Mouse (Mus musculus) olfactory bulb, adult 2 months (tissue): Measurements from ENCODE around the gene Atp2b4. TPM values are rescaled to one million over a fixed set of nuclear protein-coding genes. Genes with fewer than 3 reads are reported as not detected.

Experiments used
- H3K27ac ChIP-seq: fragments of 200-500 bp; 2 replicates; pipeline ENCODE4 v1.5.1; 2012; ENCODE audit warnings: low read depth, low read length; ENCODE audit not compliant: insufficient read depth
- H3K4me1 ChIP-seq: fragments of 200-500 bp; 2 replicates; pipeline ENCODE4 v1.6.1; 2012; ENCODE audit warnings: low read length; ENCODE audit not compliant: control insufficient read depth, insufficient read depth
- H3K4me3 ChIP-seq: fragments of 200-500 bp; 2 replicates; pipeline ENCODE4 v1.5.1; 2012; ENCODE audit warnings: mild to moderate bottlenecking, low read depth, low read length, moderate library complexity; ENCODE audit not compliant: insufficient read depth
- CTCF ChIP-seq: fragments of 200-500 bp; IDR thresholded peaks from 2 replicates; pipeline ENCODE4 v1.5.1; 2012; ENCODE audit warnings: low read depth, mild to moderate bottlenecking, low read length, moderate library complexity; ENCODE audit not compliant: insufficient read depth
- POLR2A ChIP-seq: fragments of 200-500 bp; IDR thresholded peaks from 2 replicates; pipeline ENCODE4 v1.6.1; 2012; ENCODE audit warnings: mild to moderate bottlenecking, low read depth, low read length, moderate library complexity; ENCODE audit not compliant: insufficient read depth
- WGBS: fragments of 180-500 bp; shearing (Covaris S2); methylation state at CpG from one replicate; pipeline ENCODE4 v1.1.7; 2018; 5-methylcytosine and 5-hydroxymethylcytosine counted together
- polyA plus RNA-seq: library from polyadenylated mRNA; stranded (reverse); fragments of >200 nt; gene quantifications from 2 replicates; pipeline ENCODE4 v1.2.4, GENCODE M21; 2012; ENCODE audit warnings: low replicate concordance; ENCODE audit not compliant: missing spikeins, insufficient read depth, insufficient read length

Gene Atp2b4
- polyA plus RNA-seq, 1 experiment, result not detected

GRCm38 (mm10) chr1:133826193-133826592 is 25.4 kb upstream of the Atp2b4 start:
- Histone ChIP-seq H3K4me3 (no peak overlapping the region), H3K27ac (no peak overlapping the region), H3K4me1 (peaks cover 29% of the 10 kb centered on the region)
- 72% methylated on average over 7 of the region's 7 CpGs for WGBS
- TF ChIP-seq CTCF (no peak), POLR2A (no peak)

- Histone ChIP-seq H3K4me1 (peaks cover 31% of the 10 kb centered on the region), H3K27ac (peak overlapping the region; percentile 46; the same call in 1 of the 2 replicates), H3K4me3 (no peak overlapping the region)
- no peak for TF ChIP-seq POLR2A
- no peak for TF ChIP-seq CTCF
- 23% methylated on average over 8 of the region's 8 CpGs for WGBS
Measured at GRCm38 (mm10) chr1:133825543-133825942, 24.7 kb upstream of the Atp2b4 start.

- WGBS, result 74% methylated on average over 2 of the region's 2 CpGs
- Histone ChIP-seq H3K27ac (peak overlapping the region; percentile 46; the same call in 1 of the 2 replicates), H3K4me1 (peaks cover 31% of the 10 kb centered on the region), H3K4me3 (no peak overlapping the region)
- no peak for TF ChIP-seq POLR2A
- TF ChIP-seq CTCF, result no peak
Measured at GRCm38 (mm10) chr1:133825140-133825539, 24.3 kb upstream of the Atp2b4 start.

- Histone ChIP-seq H3K4me1 (peaks cover 30% of the 10 kb centered on the region), H3K27ac (no peak overlapping the region), H3K4me3 (no peak overlapping the region)
- 79% methylated on average over 5 of the region's 5 CpGs for WGBS
- TF ChIP-seq CTCF (no peak), POLR2A (no peak)
Measured at GRCm38 (mm10) chr1:133821144-133821543, 20.3 kb upstream of the Atp2b4 start.

- Histone ChIP-seq H3K27ac (no peak overlapping the region), H3K4me1 (peaks cover 23% of the 10 kb centered on the region), H3K4me3 (no peak overlapping the region)
- TF ChIP-seq POLR2A (no peak), CTCF (no peak)
- 25% methylated on average over 2 of the region's 2 CpGs for WGBS
Measured at GRCm38 (mm10) chr1:133820100-133820499, 19.3 kb upstream of the Atp2b4 start.

- TF ChIP-seq CTCF (no peak), POLR2A (no peak)
- Histone ChIP-seq H3K4me3 (no peak overlapping the region), H3K4me1 (peaks cover 18% of the 10 kb centered on the region), H3K27ac (no peak overlapping the region)
- WGBS, result 93% methylated on average over 2 of the region's 2 CpGs
Measured at GRCm38 (mm10) chr1:133818531-133818930, 17.7 kb upstream of the Atp2b4 start.

GRCm38 (mm10) chr1:133815747-133816491 is 15.1 kb upstream of the Atp2b4 start:
- H3K27ac ChIP-seq, result no peak overlapping the region
- TF ChIP-seq POLR2A, result no peak
- no peak for TF ChIP-seq CTCF
- peaks cover 6% of the 10 kb centered on the region; the same call in 1 of the 2 replicates for H3K4me1 ChIP-seq
- H3K4me3 ChIP-seq, result no peak overlapping the region
- 63% methylated on average over 12 of the region's 12 CpGs for WGBS

- 30% methylated on average over 5 of the region's 5 CpGs for WGBS
- Histone ChIP-seq H3K4me3 (no peak overlapping the region), H3K4me1 (peaks cover 3% of the 10 kb centered on the region; the same call in 1 of the 2 replicates), H3K27ac (no peak overlapping the region)
- no peak for TF ChIP-seq CTCF
- TF ChIP-seq POLR2A, result no peak
Measured at GRCm38 (mm10) chr1:133809376-133809775, 8.5 kb upstream of the Atp2b4 start.

- WGBS, result 87% methylated on average over 8 of the region's 8 CpGs
- peaks cover 3% of the 10 kb centered on the region; the same call in 1 of the 2 replicates for H3K4me1 ChIP-seq
- no peak overlapping the region for H3K4me3 ChIP-seq
- TF ChIP-seq POLR2A, result no peak
- no peak for TF ChIP-seq CTCF
- no peak overlapping the region for H3K27ac ChIP-seq
Measured at GRCm38 (mm10) chr1:133808020-133808419, 7.2 kb upstream of the Atp2b4 start.

GRCm38 (mm10) chr1:133801743-133802142 is 902 bp upstream of the Atp2b4 start:
- WGBS, result 76% methylated on average over 5 of the region's 5 CpGs
- TF ChIP-seq CTCF, result no peak
- no peak for TF ChIP-seq POLR2A
- Histone ChIP-seq H3K4me1 (peaks cover 23% of the 10 kb centered on the region), H3K27ac (no peak overlapping the region), H3K4me3 (no peak overlapping the region)
